Mouse (Mus musculus): ENCODE data around the gene Notch2.

Notch2 gene

GRCm38 (mm10) chr3:98156158-98156557, 142.8 kb downstream of the Notch2 start:
- in situ Hi-C loops (cut with MseI, MboI), result no loop called here

- in situ Hi-C loops (cut with MseI, MboI), result no loop called here
Observed at GRCm38 (mm10) chr3:98157073-98157472, 143.7 kb downstream of the Notch2 start.

GRCm38 (mm10) chr3:98157585-98157984, 144.3 kb downstream of the Notch2 start:
- in situ Hi-C loops (cut with MseI, MboI), result no loop called here

GRCm38 (mm10) chr3:98158646-98159045, 145.3 kb downstream of the Notch2 start:
- in situ Hi-C loops (cut with MseI, MboI), result no loop called here

GRCm38 (mm10) chr3:98159289-98159688, 146.0 kb downstream of the Notch2 start:
- in situ Hi-C loops (cut with MseI, MboI), result no loop called here

- in situ Hi-C loops (cut with MseI, MboI), result no loop called here
Observed at GRCm38 (mm10) chr3:98160330-98160729, 147.0 kb downstream of the Notch2 start, which contains the start of gene Adam30. Gene Adam30 (plus strand): TSS chr3:98160630.

- in situ Hi-C loops (cut with MseI, MboI), result loop anchor here in 1 of 2 experiments (5.0 kb wide), 1 partner anchor 34 kb away; no protein-coding TSS in a partner anchor
Observed at GRCm38 (mm10) chr3:98178340-98178739, 165.0 kb downstream of the Notch2 start.

- in situ Hi-C loops (cut with MseI, MboI), result loop anchor here in 1 of 2 experiments (5.0 to 10.0 kb wide), 2 partner anchors 41 to 134 kb away; partner anchors contain the start of gene Reg4
Observed at GRCm38 (mm10) chr3:98180805-98181204, 167.5 kb downstream of the Notch2 start.

GRCm38 (mm10) chr3:98185163-98185714, 171.9 kb downstream of the Notch2 start:
- in situ Hi-C loops (cut with MseI, MboI), result loop anchor here in 1 of 2 experiments (10.0 kb wide), 1 partner anchor 130 kb away; no protein-coding TSS in a partner anchor

GRCm38 (mm10) chr3:98187777-98188176, 174.4 kb downstream of the Notch2 start:
- in situ Hi-C loops (cut with MseI, MboI), result loop anchor here in 1 of 2 experiments (10.0 kb wide), 1 partner anchor 127 kb away; no protein-coding TSS in a partner anchor

- in situ Hi-C loops (cut with MseI, MboI), result no loop called here
Observed at GRCm38 (mm10) chr3:98197711-98198532, 184.6 kb downstream of the Notch2 start.

- in situ Hi-C loops (cut with MseI, MboI), result no loop called here
Observed at GRCm38 (mm10) chr3:98199747-98200146, 186.4 kb downstream of the Notch2 start.

Data from mouse trophoblast stem cell (cell line).